Mouse (Mus musculus): Measurements from ENCODE around the gene Pyroxd2. TPM values are rescaled to one million over a fixed set of nuclear protein-coding genes. Genes with fewer than 3 reads are reported as not detected.

Gene Pyroxd2
- polyA plus RNA-seq, 1 experiment = 5.3 TPM

GRCm38 (mm10) chr19:42677452-42677851, 75.1 kb downstream of the Pyroxd2 start:
- H3K36me3 ChIP-seq (ENCODE audit: control insufficient read depth, insufficient read depth, low read length) = no peaks in the 10 kb centered on the region
- H3K27ac ChIP-seq (ENCODE audit: insufficient read depth, low read length) = no peak overlapping the region
- no peak overlapping the region for H3K4me3 ChIP-seq (ENCODE audit: extremely low read depth, insufficient read depth, insufficient read length)
- no peaks in the 10 kb centered on the region for H3K27me3 ChIP-seq (ENCODE audit: control insufficient read depth, insufficient read depth, low read length)
- no peak for DNase-seq (ENCODE audit: low read depth in 1 of 2, low spot score in 2 of 2)
- no peaks in the 10 kb centered on the region for H3K4me1 ChIP-seq (ENCODE audit: control insufficient read depth, insufficient read depth, insufficient read length)
- TF ChIP-seq POLR2A (IDR thresholded peaks at IDR 0.05; ENCODE audit: low read depth, low read length) (no peak), CTCF (IDR thresholded peaks at IDR 0.05; ENCODE audit: extremely low read depth, insufficient read depth, insufficient read length, insufficient replicate concordance) (no peak)
- 82% methylated on average over 3 of the region's 3 CpGs for WGBS

GRCm38 (mm10) chr19:42676931-42677330, 75.6 kb downstream of the Pyroxd2 start:
- no peaks in the 10 kb centered on the region for H3K27me3 ChIP-seq (ENCODE audit: control insufficient read depth, insufficient read depth, low read length)
- DNase-seq (ENCODE audit: low read depth in 1 of 2, low spot score in 2 of 2) = no peak
- H3K27ac ChIP-seq (ENCODE audit: insufficient read depth, low read length) = no peak overlapping the region
- no peaks in the 10 kb centered on the region for H3K36me3 ChIP-seq (ENCODE audit: control insufficient read depth, insufficient read depth, low read length)
- 60% methylated on average over 3 of the region's 3 CpGs for WGBS
- TF ChIP-seq POLR2A (IDR thresholded peaks at IDR 0.05; ENCODE audit: low read depth, low read length) (no peak), CTCF (IDR thresholded peaks at IDR 0.05; ENCODE audit: extremely low read depth, insufficient read depth, insufficient read length, insufficient replicate concordance) (no peak)
- no peaks in the 10 kb centered on the region for H3K4me1 ChIP-seq (ENCODE audit: control insufficient read depth, insufficient read depth, insufficient read length)
- H3K4me3 ChIP-seq (ENCODE audit: extremely low read depth, insufficient read depth, insufficient read length) = no peak overlapping the region

Other genes with a start within 250 kb of the Pyroxd2 start
- gene R3hcc1l, start 234.0 kb downstream of the Pyroxd2 start, polyA plus RNA-seq (2012; rRNA removed) = 2.8 and 3.4 TPM in 2 replicates
- gene Loxl4, start 140.0 kb downstream of the Pyroxd2 start, polyA plus RNA-seq (2012; rRNA removed) = 0.39 and 0.61 TPM in 2 replicates
- 39.9 and 40.8 TPM in 2 replicates for gene Hps1, start 27.2 kb upstream of the Pyroxd2 start, polyA plus RNA-seq (2012; rRNA removed)

Measured in spleen, adult 2 months (tissue).